Mouse (Mus musculus): ENCODE results near the gene Dhrs7. TPM values are rescaled to one million over a fixed set of nuclear protein-coding genes. Genes with fewer than 3 reads are reported as not detected.

The Dhrs7 gene
- 16.6 and 18.2 TPM in 2 replicates for polyA plus RNA-seq (2012)

DNA sequence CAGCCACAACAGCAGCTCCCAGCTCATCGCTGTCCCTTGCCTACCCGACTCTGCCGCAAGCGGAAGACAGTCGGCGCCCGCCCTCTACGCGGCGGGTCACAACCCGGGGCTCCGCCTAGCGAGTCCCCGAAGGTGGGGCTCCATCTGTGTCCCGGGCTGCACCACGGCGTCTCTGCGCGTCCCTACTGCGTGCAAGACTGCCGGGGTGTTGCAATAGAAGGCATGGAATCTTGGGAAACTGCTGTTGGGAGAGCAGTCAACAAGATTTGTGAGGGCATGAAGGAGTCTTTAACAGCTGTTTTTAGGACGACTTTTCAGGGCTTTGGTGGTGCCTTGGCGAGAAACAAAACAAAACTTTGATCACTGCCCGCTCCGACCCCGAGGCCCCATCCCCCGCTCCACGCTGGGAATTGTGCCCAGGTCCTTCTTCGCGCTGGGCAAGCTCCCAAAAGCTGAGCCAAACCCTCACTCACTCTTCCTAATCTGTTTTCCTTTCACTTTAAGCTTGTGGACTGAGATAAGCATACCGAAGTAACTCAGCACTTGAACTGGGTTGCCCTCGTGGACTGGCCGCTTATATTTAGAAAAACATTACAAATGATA is at the start of gene Dhrs7:
Gene Dhrs7, minus strand, starts transcription at position 175 of the 603 bp plus-strand sequence.

DNA sequence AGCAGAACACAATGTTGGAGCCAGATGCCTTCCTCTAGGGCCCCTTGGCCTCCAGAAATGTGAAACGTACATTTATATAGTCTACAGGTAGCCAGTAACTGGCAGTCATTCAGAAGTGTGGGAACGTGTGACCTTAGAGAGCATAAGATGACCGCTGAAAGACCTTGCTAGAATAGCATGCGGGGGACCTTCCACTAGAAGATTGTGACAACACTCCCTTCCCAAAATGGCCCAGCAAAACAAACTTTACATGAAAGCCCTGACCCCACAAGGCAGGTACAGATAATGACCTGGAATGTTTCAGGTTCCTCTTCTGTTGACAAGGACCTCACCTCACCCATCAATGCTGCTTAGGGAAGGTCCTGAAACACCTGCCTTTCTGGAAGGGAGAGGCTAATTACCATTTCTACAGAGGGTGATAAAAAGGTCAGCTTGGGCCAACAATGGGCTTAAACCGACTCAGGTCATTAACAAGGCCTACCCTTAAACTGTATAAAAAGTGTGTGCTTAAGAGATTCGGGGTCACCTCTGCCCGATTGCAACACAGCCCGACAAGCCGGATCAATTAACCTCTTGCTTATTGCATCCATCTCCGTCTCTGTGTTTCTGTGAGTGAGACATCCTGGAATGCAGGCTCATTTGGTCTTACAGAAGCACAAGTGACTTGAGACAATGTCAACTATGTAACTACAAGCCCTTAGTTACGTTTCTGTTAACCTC is 14.9 kb downstream of the Dhrs7 start, which contains the start of gene Gm4756:
Gene Gm4756, minus strand, starts transcription at position 51 of the 720 bp plus-strand sequence.

Other genes starting within 250 kb of the Dhrs7 start
- 0.11 TPM in 1 of 2 replicates, not detected in the other for gene Lrrc9, start 223.0 kb downstream of the Dhrs7 start, polyA plus RNA-seq (2012)
- gene Pcnx4, start 128.5 kb downstream of the Dhrs7 start, polyA plus RNA-seq (2012) = 0.64 and 0.86 TPM in 2 replicates
- not detected in 2 replicates for gene Gm4756, start 15.2 kb downstream of the Dhrs7 start, polyA plus RNA-seq (2012)
- 13.3 and 19.1 TPM in 2 replicates for gene Ppm1a, start 92.5 kb upstream of the Dhrs7 start, polyA plus RNA-seq (2012)